Comparison of ENCODE assay signal across 8 mouse cellular contexts in genomic region chr17:65613463-65614412, GRCm38 (mm10). TPM values are rescaled to one million over a fixed set of nuclear protein-coding genes. Genes with fewer than 3 reads are reported as not detected.
DNase-seq lines count a peak whose midpoint lies in the region; ATAC-seq lines count a peak whose summit lies in the region.

Vapa (minus strand) TSS chr17:65613555.

- ATAC-seq in erythroblast, adult 5-6 weeks (replicated peaks; ENCODE audit: low FRiP score, poor library complexity, severe bottlenecking): peak; percentile 92
- ATAC-seq in kidney, embryonic 15.5 days (replicated peaks; ENCODE audit: low FRiP score): peak; percentile 94
- ATAC-seq in monocyte, adult 5-6 weeks (replicated peaks; ENCODE audit: insufficient number of reproducible peaks, low FRiP score, low TSS enrichment, poor library complexity, severe bottlenecking): peak; percentile 77

- WGBS in heart, embryonic 10.5 days: under 1% methylated on average over 85 of the region's 85 CpGs
- under 1% methylated on average over 84 of the region's 85 CpGs for WGBS in kidney, embryonic 15.5 days

- peak within 1 kb of the TSS; percentile 89 for H3K4me3 ChIP-seq in heart, embryonic 10.5 days
- H3K4me3 ChIP-seq in kidney, embryonic 15.5 days (replicated peaks): peak within 1 kb of the TSS; percentile 97

- no peaks in the 10 kb centered on the region for H3K9me3 ChIP-seq in heart, embryonic 10.5 days
- no peaks in the 10 kb centered on the region for H3K9me3 ChIP-seq in kidney, embryonic 15.5 days (replicated peaks)

- H3K9ac ChIP-seq in kidney, embryonic 15.5 days: peak within 1 kb of the TSS; percentile 99

- peak within 1 kb of the TSS; percentile 79 for H3K4me2 ChIP-seq in kidney, embryonic 15.5 days

- H3K4me1 ChIP-seq in heart, embryonic 10.5 days: peaks cover 18% of the 10 kb centered on the region
- peaks cover 25% of the 10 kb centered on the region for H3K4me1 ChIP-seq in kidney, embryonic 15.5 days

- H3K27ac ChIP-seq in heart, embryonic 10.5 days: peak within 1 kb of the TSS; percentile 99
- H3K27ac ChIP-seq in kidney, embryonic 15.5 days: peak within 1 kb of the TSS; percentile 99

- peak; percentile 99 for DNase-seq in B cell, adult 2 months
- DNase-seq in brain, adult 2 months (ENCODE audit: low read depth, low spot score): peak; percentile 99
- DNase-seq in heart, embryonic 10.5 days (ENCODE audit: low spot score): peak; percentile 97
- DNase-seq in liver: peak; percentile 99
- peak; percentile 99 to 100 for DNase-seq in spleen, postnatal 4 days (ENCODE audit: low spot score in 2 of 2)

- H3K27me3 ChIP-seq in heart, embryonic 10.5 days (ENCODE audit: insufficient read depth, poor library complexity, severe bottlenecking): no peaks in the 10 kb centered on the region
- no peaks in the 10 kb centered on the region for H3K27me3 ChIP-seq in kidney, embryonic 15.5 days

- H3K36me3 ChIP-seq in heart, embryonic 10.5 days: no peaks in the 10 kb centered on the region
- H3K36me3 ChIP-seq in kidney, embryonic 15.5 days: no peaks in the 10 kb centered on the region

RNA-seq across cellular contexts. Expression of gene Vapa, which starts in this region (rescaled TPM):
- 39.3 and 48.2 TPM in 2 replicates for total RNA-seq in erythroblast, adult 5-6 weeks (2015; ENCODE audit: low replicate concordance)
- 28.4 and 31.3 TPM in 2 replicates for total RNA-seq in erythroblast, adult 5-6 weeks (2017; ENCODE audit: low replicate concordance)
- 153 and 179 TPM in 2 replicates for polyA plus RNA-seq in heart, embryonic 10.5 days (2016; fragmentation: Nextera tagmentation; extraction: Ambion mirVana)
- 167 and 186 TPM in 2 replicates for polyA plus RNA-seq in kidney, embryonic 15.5 days (2015; fragmentation: Nextera tagmentation; extraction: Ambion mirVana)
- 67.6 to 82.9 TPM (median 82.5 TPM) in 3 replicates for total RNA-seq in monocyte, adult 5-6 weeks (2017)

Comparison
In these comparisons a context has a peak if more than half of its experiments do, and no peak if none do; other contexts are left out.
1. Peak in every context shown above with its lines: DNase-seq, ATAC-seq, H3K4me3 ChIP-seq and H3K27ac ChIP-seq.